Mouse (Mus musculus) forebrain, embryonic 15.5 days (tissue): ENCODE data around the gene Elavl1. TPM values are rescaled to one million over a fixed set of nuclear protein-coding genes. Genes with fewer than 3 reads are reported as not detected.

Experiments used
- ATAC-seq: fragments of 200-750 bp; cut with Nextera tagmentation; replicated peaks from 2 replicates; pipeline ENCODE4 v1.8.0; 2017; ENCODE audit warnings: mild to moderate bottlenecking, moderate TSS enrichment, moderate library complexity
- H3K27ac ChIP-seq: fragments of 300-500 bp; sonication (generic); replicated peaks from 2 replicates; pipeline ENCODE4 v1.5.1; 2015; ENCODE audit warnings: mild to moderate bottlenecking, inconsistent platforms
- H3K27me3 ChIP-seq: fragments of 300-500 bp; sonication (generic); 2 replicates; pipeline ENCODE4 v1.6.1; 2015; ENCODE audit warnings: inconsistent platforms
- H3K36me3 ChIP-seq: fragments of 300-500 bp; sonication (generic); 2 replicates; pipeline ENCODE4 v1.6.1; 2015; ENCODE audit warnings: mild to moderate bottlenecking, inconsistent platforms
- H3K4me1 ChIP-seq: fragments of 300-500 bp; sonication (generic); 2 replicates; pipeline ENCODE4 v1.6.1; 2015; ENCODE audit warnings: inconsistent platforms
- H3K4me2 ChIP-seq: fragments of 300-500 bp; sonication (generic); replicated peaks from 2 replicates; pipeline ENCODE4 v1.6.1; 2015; ENCODE audit warnings: mild to moderate bottlenecking, inconsistent platforms
- H3K4me3 ChIP-seq: fragments of 300-500 bp; sonication (generic); 2 replicates; pipeline ENCODE4 v1.5.1; 2015; ENCODE audit warnings: mild to moderate bottlenecking, inconsistent platforms
- H3K9ac ChIP-seq: fragments of 300-500 bp; sonication (generic); replicated peaks from 2 replicates; pipeline ENCODE4 v1.6.1; 2015; ENCODE audit warnings: mild to moderate bottlenecking, inconsistent platforms
- H3K9me3 ChIP-seq: fragments of 300-500 bp; sonication (generic); 2 replicates; pipeline ENCODE4 v1.6.1; 2016; ENCODE audit warnings: inconsistent platforms
- WGBS: fragments of 180-500 bp; shearing (Covaris S2); methylation state at CpG from one replicate; pipeline ENCODE4 v1.1.7; 2015; ENCODE audit warnings: mixed read lengths; 5-methylcytosine and 5-hydroxymethylcytosine counted together
- polyA plus RNA-seq: library from polyadenylated mRNA; unstranded; fragments of >200 nt; fragmentation: Nextera tagmentation; extraction: Ambion mirVana; gene quantifications from 2 replicates; pipeline ENCODE4 v1.2.1, GENCODE M21; 2015

Gene Elavl1
- polyA plus RNA-seq, 1 experiment from 2014 or later = 149 TPM

GRCm38 (mm10) chr8:4237814-4238433 is 87.3 kb downstream of the Elavl1 start:
- Histone ChIP-seq H3K4me3 (peak overlapping the region; percentile 63), H3K36me3 (peaks cover 3% of the 10 kb centered on the region; the same call in 1 of the 2 replicates), H3K9ac (peak overlapping the region; percentile 57), H3K27ac (peak overlapping the region; percentile 91), H3K4me1 (peaks cover 29% of the 10 kb centered on the region), H3K4me2 (peak overlapping the region; percentile 52), H3K27me3 (no peaks in the 10 kb centered on the region), H3K9me3 (no peaks in the 10 kb centered on the region)
- 18% methylated on average over 15 of the region's 15 CpGs for WGBS
- ATAC-seq = no peak; the same call in 1 of the 2 replicates

Other genes with a start within 250 kb of the Elavl1 start
- 0.22 TPM in 1 of 2 replicates, not detected in the other for gene Cd209f, start 219.6 kb downstream of the Elavl1 start, polyA plus RNA-seq
- not detected in 2 replicates for gene Cd209g, start 191.3 kb downstream of the Elavl1 start, polyA plus RNA-seq
- 98.4 and 98.9 TPM in 2 replicates for gene Evi5l, start 158.8 kb downstream of the Elavl1 start, polyA plus RNA-seq
- 40.5 and 52.5 TPM in 2 replicates for gene Prr36, start 108.0 kb downstream of the Elavl1 start, polyA plus RNA-seq
- not detected in 2 replicates for gene Lrrc8e, start 98.6 kb downstream of the Elavl1 start, polyA plus RNA-seq
- 26.3 and 27.5 TPM in 2 replicates for gene Map2k7, start 86.7 kb downstream of the Elavl1 start, polyA plus RNA-seq
- gene Gm49320, start 86.5 kb downstream of the Elavl1 start, polyA plus RNA-seq = 0.89 and 1.3 TPM in 2 replicates
- gene Tgfbr3l, start 77.2 kb downstream of the Elavl1 start, polyA plus RNA-seq = 3.1 and 3.4 TPM in 2 replicates
- gene Snapc2, start 72.3 kb downstream of the Elavl1 start, polyA plus RNA-seq = 73.5 and 74.7 TPM in 2 replicates
- gene Ctxn1, start 66.1 kb downstream of the Elavl1 start, polyA plus RNA-seq = 397 and 404 TPM in 2 replicates
- gene Timm44, start 49.5 kb downstream of the Elavl1 start, polyA plus RNA-seq = 42.6 and 43.3 TPM in 2 replicates
- 21.7 and 22.6 TPM in 2 replicates for gene Ccl25, start 203 bp downstream of the Elavl1 start, polyA plus RNA-seq
- gene Cers4, start 167.6 kb upstream of the Elavl1 start, polyA plus RNA-seq = 34.4 and 42.3 TPM in 2 replicates